Mouse (Mus musculus): ENCODE data around the gene Tomm34.

The Tomm34 gene

DNA sequence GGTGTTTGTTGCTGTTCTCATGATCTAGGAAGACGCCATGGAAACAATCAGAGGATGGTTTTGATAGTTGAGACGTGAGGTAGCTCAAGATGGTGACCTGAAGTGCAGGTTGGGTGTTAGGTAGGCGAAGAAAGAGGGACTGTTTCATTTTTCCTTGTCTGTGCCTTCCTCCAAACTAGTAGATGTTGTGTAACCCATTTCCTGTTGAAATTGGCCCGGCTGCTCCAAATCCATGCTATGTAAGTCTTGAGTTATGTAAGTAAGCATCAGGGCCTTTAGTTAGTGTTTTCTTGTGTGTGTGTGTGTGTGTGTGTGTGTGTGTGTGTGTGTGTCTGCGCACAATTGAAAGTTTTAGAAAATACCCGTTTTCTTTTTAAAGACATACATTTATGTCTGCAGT is 61.7 kb downstream of the Tomm34 start:
- no peak for DNase-seq

DNA sequence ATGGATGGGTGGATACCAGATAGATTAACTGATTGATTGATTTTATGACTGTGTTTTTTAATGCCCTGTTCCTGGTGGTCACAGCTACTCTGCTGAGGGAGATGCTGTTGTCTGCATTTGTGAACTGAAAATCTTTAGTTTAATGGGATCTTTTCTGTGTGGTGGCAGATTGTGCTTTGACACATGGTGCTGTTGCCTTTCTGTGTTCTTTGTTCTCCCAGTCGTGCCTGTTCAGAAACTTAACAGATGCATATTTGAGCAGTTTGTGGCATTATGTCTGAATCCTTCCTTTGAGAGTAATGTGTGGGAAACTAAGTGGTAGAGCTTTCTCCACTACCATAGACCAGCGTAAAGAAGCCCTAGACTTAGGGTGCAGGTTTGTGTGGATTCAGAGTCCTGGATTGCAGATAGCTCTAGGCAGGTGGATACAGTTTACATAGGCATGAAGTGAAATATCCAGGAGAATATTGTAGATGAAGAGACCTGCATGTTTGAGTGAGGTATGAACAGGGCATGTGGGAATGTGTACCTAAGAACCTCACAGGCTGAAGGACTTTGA is 62.9 kb downstream of the Tomm34 start:
- DNase-seq, result no peak

DNA sequence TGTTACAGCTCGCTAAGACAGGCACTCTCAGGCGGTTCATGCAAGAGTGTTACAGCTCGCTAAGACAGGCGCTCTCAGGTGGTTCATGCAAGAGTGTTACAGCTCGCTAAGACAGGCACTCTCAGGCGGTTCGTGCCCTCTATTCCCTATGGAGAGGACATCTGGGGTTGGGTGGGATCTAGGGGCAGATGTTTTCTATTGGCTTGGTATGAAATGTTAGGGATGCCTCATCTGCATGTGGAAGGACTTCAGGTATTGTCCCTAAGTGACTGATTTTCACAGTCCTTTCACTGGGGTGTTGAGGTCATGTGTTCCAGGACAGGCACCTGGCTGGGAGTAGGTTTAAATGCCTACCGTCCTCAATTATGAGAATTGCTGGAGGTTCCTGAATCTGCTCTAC is 63.4 kb downstream of the Tomm34 start:
- DNase-seq, result no peak

DNA sequence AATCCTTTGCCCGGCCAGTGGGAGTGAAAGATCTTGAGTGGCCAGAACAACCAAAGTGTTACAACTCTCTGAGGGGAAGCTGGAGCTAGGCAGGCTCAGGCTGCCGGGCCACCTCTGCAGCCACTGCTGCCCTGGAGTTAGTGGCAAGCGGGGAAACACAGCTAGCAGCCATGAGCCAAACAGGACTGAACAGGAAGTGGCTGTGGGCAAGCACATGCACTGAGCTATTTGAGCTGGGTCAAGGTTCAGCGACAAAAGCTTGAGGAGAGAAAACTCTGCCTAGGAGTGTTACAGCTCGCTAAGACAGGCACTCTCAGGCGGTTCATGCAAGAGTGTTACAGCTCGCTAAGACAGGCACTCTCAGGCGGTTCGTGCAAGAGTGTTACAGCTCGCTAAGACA is 64.0 kb downstream of the Tomm34 start:
- peak; percentile 58 for DNase-seq

DNA sequence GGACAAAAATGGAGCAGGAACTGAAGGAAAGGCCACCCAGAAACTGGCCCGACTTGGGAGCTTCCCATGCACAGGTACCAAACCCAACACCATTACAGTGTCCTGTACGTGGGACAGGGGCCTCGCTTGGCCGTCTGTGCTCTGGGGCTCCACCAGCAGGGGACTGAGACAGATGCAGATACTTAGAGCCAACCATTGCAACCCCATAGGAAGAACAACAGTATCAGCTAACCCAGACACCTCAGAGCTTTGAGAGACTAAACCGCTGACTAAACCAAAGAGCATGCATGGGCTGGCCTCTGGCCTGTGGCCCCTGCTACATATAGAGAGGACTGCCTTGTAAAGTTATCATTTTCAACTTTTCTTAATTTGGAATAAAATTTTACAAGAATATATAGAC is 66.5 kb downstream of the Tomm34 start:
- DNase-seq, result no peak

Measured in kidney, adult 18-20 months (tissue).